Mouse (Mus musculus) 3T3-L1 (cell line): ENCODE measurements around the gene Cxcl14.

ENCODE experiments used
- DNase-seq: peaks from one replicate; pipeline ENCODE4 v3.0.0-alpha.2; 2015; ENCODE audit warnings: low read depth, low spot score

Gene Cxcl14

DNA sequence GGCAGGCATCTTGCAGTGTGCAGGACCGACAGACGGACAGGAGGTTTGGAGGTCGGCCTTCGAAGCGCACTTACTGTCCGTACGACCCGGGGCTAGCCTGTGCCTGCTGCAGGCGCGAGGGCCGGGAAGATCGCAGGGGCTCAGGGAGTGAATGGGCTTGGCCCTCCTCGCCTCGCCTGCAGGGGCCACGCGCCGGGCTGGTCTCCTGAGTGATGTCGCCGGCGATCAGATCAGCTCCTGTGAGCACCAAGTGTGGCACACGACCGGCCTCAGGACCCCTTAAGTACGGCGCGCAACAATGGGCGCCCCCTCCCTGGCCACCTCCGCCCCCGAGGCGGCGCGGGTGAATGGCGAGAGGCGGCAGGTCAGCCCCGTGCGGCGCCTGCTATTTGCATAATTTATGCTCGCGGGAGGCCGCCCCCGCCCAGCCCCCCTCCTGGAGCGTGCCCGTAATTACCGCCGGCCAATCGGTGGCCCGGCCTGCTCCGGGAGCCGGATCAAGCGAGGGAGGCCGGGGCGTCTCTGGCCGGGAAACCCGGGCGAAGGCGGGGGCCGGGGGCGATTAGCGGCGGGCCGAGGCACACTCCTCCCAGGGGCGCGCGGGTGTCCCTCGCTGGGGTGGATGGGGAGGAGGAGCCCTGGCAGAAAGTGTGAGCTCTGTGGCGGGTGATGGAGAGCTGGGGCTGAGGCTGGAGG is 44.3 kb downstream of the Cxcl14 start, which contains the start of gene Neurog1:
Gene Neurog1, minus strand, starts transcription at position 240 of the 696 bp plus-strand sequence.
- DNase-seq, result no peak

DNA sequence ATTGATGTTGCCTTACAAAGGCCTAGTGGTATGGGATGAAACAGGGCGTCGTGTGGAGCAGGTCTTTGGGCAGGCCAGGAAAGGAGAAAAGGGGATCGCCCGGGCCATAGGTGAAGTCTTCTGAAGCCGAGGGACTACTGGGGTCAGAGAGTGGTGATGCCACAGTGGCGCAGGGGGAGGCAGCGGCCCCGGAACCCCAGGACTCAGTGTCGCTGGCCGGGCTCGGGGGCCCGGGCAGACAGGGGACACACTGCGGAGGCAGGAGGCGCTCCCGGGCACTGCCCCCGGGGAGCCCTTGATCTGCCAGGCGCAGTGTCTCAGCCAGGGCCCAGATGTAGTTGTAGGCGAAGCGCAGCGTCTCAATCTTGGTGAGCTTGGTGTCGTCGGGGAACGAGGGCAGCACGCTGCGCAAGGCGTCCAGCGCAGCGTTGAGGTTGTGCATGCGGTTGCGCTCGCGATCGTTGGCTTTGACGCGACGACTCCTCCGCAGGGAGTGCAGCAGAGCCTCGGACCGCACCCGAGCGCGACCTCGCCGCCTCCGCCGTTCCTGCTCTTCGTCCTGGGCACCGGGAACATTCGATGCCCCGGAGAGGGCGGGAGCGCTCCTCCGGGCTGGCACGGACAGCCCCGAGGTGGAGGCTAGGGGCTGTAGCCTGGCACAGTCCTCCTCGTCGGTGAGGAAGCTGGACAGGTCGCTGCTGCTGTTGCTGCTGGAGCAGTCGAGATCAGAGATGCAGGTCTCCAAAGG is 45.0 kb downstream of the Cxcl14 start:
- DNase-seq, result no peak

- DNase-seq, result no peak
These were observed 45.7 kb downstream of the Cxcl14 start for GRCm38 (mm10) chr13:56250551-56251161.

- no peak for DNase-seq
These were observed 46.6 kb downstream of the Cxcl14 start for GRCm38 (mm10) chr13:56249593-56250341.

GRCm38 (mm10) chr13:56243104-56243503 is 53.2 kb downstream of the Cxcl14 start:
- no peak for DNase-seq

- no peak for DNase-seq
These were observed 56.2 kb downstream of the Cxcl14 start for GRCm38 (mm10) chr13:56240012-56240770.
